Mouse (Mus musculus) midbrain, embryonic 12.5 days (tissue): ENCODE results near the gene G6pdx. TPM values are rescaled to one million over a fixed set of nuclear protein-coding genes. Genes with fewer than 3 reads are reported as not detected.

Experiments
- ATAC-seq: fragments of 200-750 bp; cut with Nextera tagmentation; 2 replicates; pipeline ENCODE4 v1.8.0; 2017; ENCODE audit warnings: low read depth, moderate TSS enrichment, moderate library complexity; ENCODE audit not compliant: low FRiP score
- H3K27ac ChIP-seq: fragments of 300-500 bp; sonication (generic); replicated peaks from 2 replicates; pipeline ENCODE4 v1.5.1; 2016; ENCODE audit warnings: mild to moderate bottlenecking
- H3K27me3 ChIP-seq: fragments of 300-500 bp; sonication (generic); 2 replicates; pipeline ENCODE4 v1.6.1; 2016; ENCODE audit warnings: mild to moderate bottlenecking
- H3K36me3 ChIP-seq: fragments of 300-500 bp; sonication (generic); 2 replicates; pipeline ENCODE4 v1.6.1; 2016
- H3K4me1 ChIP-seq: fragments of 300-500 bp; sonication (generic); 2 replicates; pipeline ENCODE4 v1.6.1; 2016
- H3K4me2 ChIP-seq: fragments of 300-500 bp; sonication (generic); replicated peaks from 2 replicates; pipeline ENCODE4 v1.6.1; 2016; ENCODE audit warnings: mild to moderate bottlenecking, moderate library complexity
- H3K4me3 ChIP-seq: fragments of 300-500 bp; sonication (generic); 2 replicates; pipeline ENCODE4 v1.5.1; 2016; ENCODE audit warnings: mild to moderate bottlenecking
- H3K9ac ChIP-seq: fragments of 300-500 bp; sonication (generic); replicated peaks from 2 replicates; pipeline ENCODE4 v1.6.1; 2016; ENCODE audit warnings: mild to moderate bottlenecking, moderate library complexity
- H3K9me3 ChIP-seq: fragments of 300-500 bp; sonication (generic); 2 replicates; pipeline ENCODE4 v1.6.1; 2016; ENCODE audit warnings: mild to moderate bottlenecking
- WGBS: fragments of 180-500 bp; shearing (Covaris S2); methylation state at CpG from one replicate; pipeline ENCODE4 v1.1.7; 2016; 5-methylcytosine and 5-hydroxymethylcytosine counted together
- polyA plus RNA-seq: library from polyadenylated mRNA; unstranded; fragments of >200 nt; fragmentation: Nextera tagmentation; extraction: Ambion mirVana; gene quantifications from 2 replicates; pipeline ENCODE4 v1.2.1, GENCODE M21; 2016

The G6pdx gene
- polyA plus RNA-seq: 53.6 and 54.1 TPM in 2 replicates

GRCm38 (mm10) chrX:74428826-74429276 is at the start of gene G6pdx:
Gene G6pdx (minus strand): TSS chrX:74429194.
- peak; percentile 91 for ATAC-seq
- peaks cover under 1% of the 10 kb centered on the region; the same call in 1 of the 2 replicates for H3K36me3 ChIP-seq
- peak within 1 kb of the TSS; percentile 80 for H3K27ac ChIP-seq
- H3K4me1 ChIP-seq: peaks cover 5% of the 10 kb centered on the region; the same call in 1 of the 2 replicates
- H3K4me3 ChIP-seq: peak within 1 kb of the TSS; percentile 55
- no peaks in the 10 kb centered on the region for H3K9me3 ChIP-seq
- no peaks in the 10 kb centered on the region for H3K27me3 ChIP-seq
- H3K4me2 ChIP-seq: peak within 1 kb of the TSS; percentile 57
- WGBS: 19% methylated on average over 25 of the region's 25 CpGs
- H3K9ac ChIP-seq: peak within 1 kb of the TSS; percentile 60

- WGBS: 19% methylated on average over 4 of the region's 4 CpGs
- Histone ChIP-seq H3K4me2 (no peak overlapping the region), H3K9me3 (no peaks in the 10 kb centered on the region), H3K9ac (no peak overlapping the region), H3K27ac (no peak overlapping the region), H3K4me1 (no peaks in the 10 kb centered on the region), H3K4me3 (no peak overlapping the region), H3K36me3 (0 out of 2 replicates have a peak, but pooled peaks cover 9% of the 10 kb centered on the region), H3K27me3 (no peaks in the 10 kb centered on the region)
- peak; percentile 60; the same call in 1 of the 2 replicates for ATAC-seq
Measured at GRCm38 (mm10) chrX:74452773-74453172, 23.8 kb upstream of the G6pdx start.

GRCm38 (mm10) chrX:74451157-74451912 is 22.3 kb upstream of the G6pdx start:
- Histone ChIP-seq H3K4me1 (no peaks in the 10 kb centered on the region), H3K9me3 (no peaks in the 10 kb centered on the region), H3K36me3 (0 out of 2 replicates have a peak, but pooled peaks cover 10% of the 10 kb centered on the region), H3K4me2 (no peak overlapping the region), H3K9ac (no peak overlapping the region), H3K27ac (no peak overlapping the region), H3K27me3 (no peaks in the 10 kb centered on the region), H3K4me3 (no peak overlapping the region)
- 80% methylated on average over 4 of the region's 4 CpGs for WGBS
- ATAC-seq: no peak

GRCm38 (mm10) chrX:74429290-74429821 is 362 bp upstream of the G6pdx start:
- WGBS: 29% methylated on average over 22 of the region's 22 CpGs
- H3K9ac ChIP-seq: peak overlapping the region; percentile 60; the same call in 1 of the 2 replicates
- H3K36me3 ChIP-seq: peaks cover 5% of the 10 kb centered on the region; the same call in 1 of the 2 replicates
- ATAC-seq: peak; percentile 57
- H3K4me2 ChIP-seq: peak overlapping the region; percentile 57
- peak overlapping the region; percentile 55 for H3K4me3 ChIP-seq
- no peaks in the 10 kb centered on the region for H3K27me3 ChIP-seq
- peak overlapping the region; percentile 80 for H3K27ac ChIP-seq
- H3K9me3 ChIP-seq: no peaks in the 10 kb centered on the region
- peaks cover 5% of the 10 kb centered on the region; the same call in 1 of the 2 replicates for H3K4me1 ChIP-seq

DNA sequence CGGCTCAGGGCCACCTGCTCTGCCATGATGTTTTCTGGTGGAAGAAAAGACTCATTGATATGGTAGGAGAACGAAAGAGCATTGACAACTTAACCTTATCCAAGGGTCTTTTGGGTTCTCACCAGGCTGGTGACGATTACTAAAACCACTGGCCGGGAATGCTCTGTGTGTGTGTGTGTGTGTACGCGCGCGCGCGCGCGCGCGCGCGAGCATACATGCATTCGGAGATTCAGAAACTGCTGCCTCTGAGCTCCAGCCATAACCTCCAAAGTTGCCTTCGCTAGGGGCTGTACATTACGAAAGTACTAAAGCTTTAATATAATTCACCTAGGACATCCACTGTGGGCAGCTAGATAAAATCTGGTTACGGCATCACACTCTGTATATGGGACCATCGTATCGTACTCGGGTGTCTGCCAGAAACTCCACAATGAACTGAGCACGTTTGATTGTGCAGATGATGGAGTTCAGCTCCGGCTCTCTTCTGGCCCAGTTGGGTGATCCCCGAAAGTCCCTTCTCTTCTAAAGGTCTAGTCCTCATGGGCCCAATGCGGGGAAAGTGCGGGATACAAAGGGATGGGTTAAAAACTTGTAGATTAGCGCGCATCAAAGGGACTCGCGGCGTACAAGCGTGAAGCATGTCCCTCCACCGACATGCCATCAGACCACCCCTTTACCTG is 708 bp downstream of the G6pdx start:
- 33% methylated on average over 35 of the region's 35 CpGs for WGBS
- peak; percentile 13; the same call in 1 of the 2 replicates for ATAC-seq
- H3K9ac ChIP-seq: peak overlapping the region; percentile 59
- H3K27me3 ChIP-seq: no peaks in the 10 kb centered on the region
- H3K4me3 ChIP-seq: peak overlapping the region; percentile 55
- H3K4me2 ChIP-seq: peak overlapping the region; percentile 57
- peaks cover 5% of the 10 kb centered on the region; the same call in 1 of the 2 replicates for H3K4me1 ChIP-seq
- no peaks in the 10 kb centered on the region for H3K36me3 ChIP-seq
- no peak overlapping the region for H3K27ac ChIP-seq
- H3K9me3 ChIP-seq: no peaks in the 10 kb centered on the region

- H3K27me3 ChIP-seq: no peaks in the 10 kb centered on the region
- 78% methylated on average over 3 of the region's 3 CpGs for WGBS
- no peak for ATAC-seq
- H3K9me3 ChIP-seq: no peaks in the 10 kb centered on the region
- no peak overlapping the region for H3K4me3 ChIP-seq
- peaks cover 5% of the 10 kb centered on the region; the same call in 1 of the 2 replicates for H3K4me1 ChIP-seq
- H3K4me2 ChIP-seq: no peak overlapping the region
- no peaks in the 10 kb centered on the region for H3K36me3 ChIP-seq
- H3K9ac ChIP-seq: no peak overlapping the region
- H3K27ac ChIP-seq: no peak overlapping the region
Measured at GRCm38 (mm10) chrX:74427116-74427515, 1.9 kb downstream of the G6pdx start.

DNA sequence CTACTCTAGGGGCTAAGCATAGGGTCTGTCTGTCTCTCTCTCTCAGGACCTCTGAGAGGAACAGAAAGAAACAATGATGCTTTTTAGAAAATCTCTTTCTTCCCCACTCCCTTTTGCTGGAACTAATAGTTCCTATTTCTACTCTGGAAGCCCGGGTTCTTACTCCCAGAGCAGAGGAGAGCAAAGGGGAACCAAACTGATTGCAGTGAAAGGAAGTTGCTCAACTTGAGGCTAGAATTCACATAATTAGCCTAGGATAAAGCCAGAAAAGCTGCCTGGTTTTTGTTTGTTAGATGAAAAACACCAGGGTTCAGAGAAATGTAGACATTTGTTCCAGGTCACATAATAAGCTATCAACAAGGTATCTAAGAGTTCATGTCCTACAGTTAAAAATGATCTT is 2.7 kb downstream of the G6pdx start:
- no peak overlapping the region for H3K4me2 ChIP-seq
- no peaks in the 10 kb centered on the region for H3K36me3 ChIP-seq
- no peak for ATAC-seq
- no peaks in the 10 kb centered on the region for H3K27me3 ChIP-seq
- H3K27ac ChIP-seq: no peak overlapping the region
- H3K9ac ChIP-seq: no peak overlapping the region
- no peak overlapping the region for H3K4me3 ChIP-seq
- peaks cover 5% of the 10 kb centered on the region; the same call in 1 of the 2 replicates for H3K4me1 ChIP-seq
- 58% methylated on average over 1 of the region's 1 CpGs for WGBS
- H3K9me3 ChIP-seq: no peaks in the 10 kb centered on the region

GRCm38 (mm10) chrX:74425195-74425594 is 3.8 kb downstream of the G6pdx start:
- WGBS: 87% methylated on average over 4 of the region's 4 CpGs
- H3K36me3 ChIP-seq: no peaks in the 10 kb centered on the region
- no peak overlapping the region for H3K9ac ChIP-seq
- H3K4me3 ChIP-seq: no peak overlapping the region
- no peaks in the 10 kb centered on the region for H3K9me3 ChIP-seq
- H3K4me1 ChIP-seq: peaks cover 5% of the 10 kb centered on the region; the same call in 1 of the 2 replicates
- H3K27me3 ChIP-seq: no peaks in the 10 kb centered on the region
- H3K27ac ChIP-seq: no peak overlapping the region
- H3K4me2 ChIP-seq: no peak overlapping the region
- no peak for ATAC-seq

DNA sequence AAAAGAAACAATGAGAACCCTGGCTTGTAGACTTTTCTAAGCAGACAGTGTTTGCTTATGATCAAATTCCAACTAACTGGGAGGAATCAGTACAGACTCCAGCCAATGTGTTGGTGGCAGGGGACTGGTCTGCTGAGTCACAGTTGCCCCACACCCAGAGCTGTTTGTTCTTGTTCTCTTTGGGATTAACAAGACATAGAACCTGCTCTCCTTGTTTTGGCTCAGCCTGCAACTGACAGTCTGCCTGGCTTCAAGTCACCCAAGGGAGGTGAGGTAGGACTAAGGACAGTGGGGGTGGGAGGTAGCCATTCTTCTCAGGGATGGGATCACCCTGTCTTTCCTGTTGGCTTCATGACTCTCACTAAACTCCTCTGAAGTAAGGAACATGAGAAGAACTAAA is 4.6 kb downstream of the G6pdx start:
- H3K9me3 ChIP-seq: no peaks in the 10 kb centered on the region
- H3K36me3 ChIP-seq: no peaks in the 10 kb centered on the region
- H3K27me3 ChIP-seq: no peaks in the 10 kb centered on the region
- no peak overlapping the region for H3K27ac ChIP-seq
- no peak for ATAC-seq
- peaks cover 5% of the 10 kb centered on the region; the same call in 1 of the 2 replicates for H3K4me1 ChIP-seq
- H3K4me3 ChIP-seq: no peak overlapping the region
- no peak overlapping the region for H3K9ac ChIP-seq
- no peak overlapping the region for H3K4me2 ChIP-seq

GRCm38 (mm10) chrX:74413377-74413776 is 15.6 kb downstream of the G6pdx start:
- H3K4me1 ChIP-seq: no peaks in the 10 kb centered on the region
- no peaks in the 10 kb centered on the region for H3K27me3 ChIP-seq
- ATAC-seq: peak; percentile 63
- no peaks in the 10 kb centered on the region for H3K9me3 ChIP-seq
- H3K4me2 ChIP-seq: no peak overlapping the region
- 0 out of 2 replicates have a peak, but pooled peaks cover 9% of the 10 kb centered on the region for H3K36me3 ChIP-seq
- H3K9ac ChIP-seq: no peak overlapping the region
- no peak overlapping the region for H3K27ac ChIP-seq
- no peak overlapping the region for H3K4me3 ChIP-seq

- 60% methylated on average over 2 of the region's 2 CpGs for WGBS
Measured at GRCm38 (mm10) chrX:74408340-74408739, 20.7 kb downstream of the G6pdx start.

GRCm38 (mm10) chrX:74400136-74400535 is 28.9 kb downstream of the G6pdx start:
- no peak overlapping the region for H3K4me3 ChIP-seq
- H3K27ac ChIP-seq: no peak overlapping the region
- H3K27me3 ChIP-seq: no peaks in the 10 kb centered on the region
- H3K9ac ChIP-seq: no peak overlapping the region
- ATAC-seq: no peak
- WGBS: 94% methylated on average over 3 of the region's 3 CpGs
- no peaks in the 10 kb centered on the region for H3K4me1 ChIP-seq
- H3K36me3 ChIP-seq: no peaks in the 10 kb centered on the region
- no peak overlapping the region for H3K4me2 ChIP-seq
- no peaks in the 10 kb centered on the region for H3K9me3 ChIP-seq

More at GRCm38 (mm10) chrX:74408340-74408739, 20.7 kb downstream of the G6pdx start:
- Histone ChIP-seq H3K4me2 (no peak overlapping the region), H3K4me1 (no peaks in the 10 kb centered on the region), H3K9ac (no peak overlapping the region), H3K27me3 (no peaks in the 10 kb centered on the region), H3K4me3 (no peak overlapping the region), H3K27ac (no peak overlapping the region), H3K9me3 (no peaks in the 10 kb centered on the region), H3K36me3 (0 out of 2 replicates have a peak, but pooled peaks cover 9% of the 10 kb centered on the region)
- no peak for ATAC-seq
